Mouse (Mus musculus): ENCODE results near the gene Tenm4.

Gene Tenm4

GRCm38 (mm10) chr7:96814581-96814980, 643.5 kb downstream of the Tenm4 start:
- no peak for ATAC-seq (ENCODE audit: insufficient number of reproducible peaks, low FRiP score, low TSS enrichment)

GRCm38 (mm10) chr7:96817030-96817674, 646.1 kb downstream of the Tenm4 start:
- no peak for ATAC-seq (ENCODE audit: insufficient number of reproducible peaks, low FRiP score, low TSS enrichment)

GRCm38 (mm10) chr7:96818236-96818916, 647.3 kb downstream of the Tenm4 start:
- no peak for ATAC-seq (ENCODE audit: insufficient number of reproducible peaks, low FRiP score, low TSS enrichment)

- ATAC-seq (ENCODE audit: insufficient number of reproducible peaks, low FRiP score, low TSS enrichment), result no peak
These were observed 648.5 kb downstream of the Tenm4 start for GRCm38 (mm10) chr7:96819538-96819937.

GRCm38 (mm10) chr7:96820343-96820742, 649.3 kb downstream of the Tenm4 start:
- no peak for ATAC-seq (ENCODE audit: insufficient number of reproducible peaks, low FRiP score, low TSS enrichment)

- ATAC-seq (ENCODE audit: insufficient number of reproducible peaks, low FRiP score, low TSS enrichment), result no peak
These were observed 655.1 kb downstream of the Tenm4 start for GRCm38 (mm10) chr7:96826101-96826500.

GRCm38 (mm10) chr7:96826672-96827071, 655.6 kb downstream of the Tenm4 start:
- ATAC-seq (ENCODE audit: insufficient number of reproducible peaks, low FRiP score, low TSS enrichment), result no peak

GRCm38 (mm10) chr7:96832551-96832950, 661.5 kb downstream of the Tenm4 start:
- peak; percentile 46; the same call in 1 of the 2 replicates for ATAC-seq (ENCODE audit: insufficient number of reproducible peaks, low FRiP score, low TSS enrichment)

- ATAC-seq (ENCODE audit: insufficient number of reproducible peaks, low FRiP score, low TSS enrichment), result no peak
These were observed 662.0 kb downstream of the Tenm4 start for GRCm38 (mm10) chr7:96833012-96833411.

GRCm38 (mm10) chr7:96834681-96835289, 663.7 kb downstream of the Tenm4 start:
- ATAC-seq (ENCODE audit: insufficient number of reproducible peaks, low FRiP score, low TSS enrichment), result no peak

GRCm38 (mm10) chr7:96835313-96835712, 664.3 kb downstream of the Tenm4 start:
- no peak for ATAC-seq (ENCODE audit: insufficient number of reproducible peaks, low FRiP score, low TSS enrichment)

GRCm38 (mm10) chr7:96838271-96838841, 667.3 kb downstream of the Tenm4 start:
- no peak for ATAC-seq (ENCODE audit: insufficient number of reproducible peaks, low FRiP score, low TSS enrichment)

GRCm38 (mm10) chr7:96838926-96839325, 667.9 kb downstream of the Tenm4 start:
- no peak for ATAC-seq (ENCODE audit: insufficient number of reproducible peaks, low FRiP score, low TSS enrichment)

GRCm38 (mm10) chr7:96839586-96839985, 668.5 kb downstream of the Tenm4 start:
- ATAC-seq (ENCODE audit: insufficient number of reproducible peaks, low FRiP score, low TSS enrichment), result no peak

GRCm38 (mm10) chr7:96842477-96843255, 671.6 kb downstream of the Tenm4 start:
- no peak for ATAC-seq (ENCODE audit: insufficient number of reproducible peaks, low FRiP score, low TSS enrichment)

- ATAC-seq (ENCODE audit: insufficient number of reproducible peaks, low FRiP score, low TSS enrichment), result no peak
These were observed 673.3 kb downstream of the Tenm4 start for GRCm38 (mm10) chr7:96844104-96844894.

- ATAC-seq (ENCODE audit: insufficient number of reproducible peaks, low FRiP score, low TSS enrichment), result no peak
These were observed 681.7 kb downstream of the Tenm4 start for GRCm38 (mm10) chr7:96852781-96853180.

- ATAC-seq (ENCODE audit: insufficient number of reproducible peaks, low FRiP score, low TSS enrichment), result no peak
These were observed 684.9 kb downstream of the Tenm4 start for GRCm38 (mm10) chr7:96855867-96856406.

GRCm38 (mm10) chr7:96856518-96856917, 685.5 kb downstream of the Tenm4 start:
- no peak for ATAC-seq (ENCODE audit: insufficient number of reproducible peaks, low FRiP score, low TSS enrichment)
